Mouse (Mus musculus) heart, postnatal 0 days (tissue): ENCODE measurements around the gene Ccdc174.

Experiments used
- CTCF ChIP-seq: IDR thresholded peaks from 2 replicates; pipeline ENCODE4 v1.5.1; 2016; ENCODE audit warnings: antibody characterized with exemption, control low read depth, low read depth
- EP300 ChIP-seq: IDR thresholded peaks from 2 replicates; pipeline ENCODE4 v1.6.1; 2016; ENCODE audit warnings: antibody characterized with exemption, low read depth

DNA sequence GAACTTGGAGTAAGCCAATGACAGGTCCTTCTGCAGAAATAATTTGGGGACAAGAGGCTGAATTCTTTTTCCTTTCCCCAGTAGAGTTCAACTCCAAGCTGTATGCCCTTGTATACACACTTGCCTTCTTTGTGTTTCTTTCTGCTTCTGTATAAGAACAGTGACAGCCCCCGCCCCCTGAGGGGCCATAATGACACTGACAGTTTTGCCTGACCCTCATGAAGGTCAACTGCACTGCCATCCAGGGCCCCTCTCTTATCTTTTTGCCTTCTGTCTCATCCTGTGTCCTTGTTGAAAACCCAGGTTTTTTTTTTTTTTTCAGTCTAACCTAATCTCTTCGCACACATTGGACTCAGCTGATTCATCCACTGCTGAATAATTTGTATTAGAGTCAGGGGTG is 5.1 kb upstream of the Ccdc174 start:
- TF ChIP-seq CTCF (no peak), EP300 (no peak)
